Mouse (Mus musculus): ENCODE results near the gene Gbp6.
"Not testable (repeated sequence)": the region's sequence is repeated elsewhere in the genome, so short reads cannot be mapped to it uniquely, and the experiment has no call there.

Gene Gbp6

DNA sequence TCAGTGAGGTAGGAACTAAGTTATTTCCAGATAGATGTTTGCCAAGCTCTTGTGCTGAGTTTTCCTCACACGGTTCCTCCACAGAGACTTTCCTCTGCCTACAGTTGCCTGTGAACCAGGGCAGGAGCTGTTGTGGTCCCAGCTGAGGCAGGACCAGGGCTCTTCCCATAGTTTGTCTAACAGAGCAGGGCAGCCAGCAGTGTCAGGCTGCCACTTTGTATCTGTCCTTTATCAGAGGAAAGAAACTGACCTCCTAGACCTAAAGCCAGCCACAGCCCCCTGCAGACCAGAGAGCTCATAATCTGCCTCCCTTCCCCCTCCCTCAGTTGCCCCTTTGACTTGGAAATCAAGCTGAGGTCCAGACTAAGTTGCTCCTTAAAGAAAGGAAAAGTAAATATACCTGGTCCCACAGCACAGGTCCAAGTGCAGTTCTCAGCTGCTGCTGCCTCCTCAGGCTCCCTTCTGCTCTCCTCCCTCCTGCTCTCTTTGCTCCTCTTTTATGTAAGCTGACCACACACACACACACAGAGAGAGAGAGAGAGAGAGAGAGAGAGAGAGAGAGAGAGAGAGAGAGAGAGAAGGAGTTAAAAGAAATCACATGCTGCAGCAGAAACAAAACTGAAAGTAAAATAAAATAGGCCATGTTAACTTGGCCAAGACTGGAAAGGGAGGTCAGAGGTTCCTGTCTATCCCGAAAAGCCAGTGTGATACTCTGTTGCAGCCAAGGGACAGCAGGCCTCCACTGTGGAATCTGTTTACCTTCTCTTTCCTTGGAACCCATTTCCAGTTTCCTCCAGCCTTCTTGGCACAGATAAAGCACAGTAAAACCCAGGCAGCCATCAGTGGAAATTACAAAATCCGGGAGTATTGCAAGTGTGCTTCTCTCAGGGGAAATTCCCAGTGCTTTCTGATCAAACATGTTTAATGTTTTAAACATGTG is at the start of gene Gbp6, which contains the start of gene Gm43302:
Gene Gbp6, minus strand, starts transcription at position 473 of the 940 bp plus-strand sequence.
Gene Gm43302, minus strand, starts transcription at position 470 of the 940 bp plus-strand sequence.
- not testable (repeated sequence) for DNase-seq (ENCODE audit: low spot score in 2 of 2)

DNA sequence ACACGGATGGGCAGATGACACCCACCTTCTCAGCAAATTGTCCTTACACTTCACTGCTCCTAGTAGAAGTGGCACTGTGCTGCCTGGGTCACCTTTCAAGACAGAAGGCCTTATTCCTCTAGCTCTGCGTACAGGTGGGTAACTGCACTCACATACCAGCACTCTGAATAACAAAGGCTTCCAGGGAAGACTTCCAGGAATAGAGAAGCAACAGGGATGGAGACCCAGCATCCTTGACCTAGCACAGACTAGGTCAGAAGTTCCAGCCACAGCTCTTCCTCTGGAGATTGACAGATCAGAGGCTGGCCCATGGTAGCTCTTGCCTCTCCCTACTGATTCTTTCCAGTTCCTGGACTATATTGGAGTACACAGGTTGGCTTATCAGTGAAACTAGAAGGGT is 47.8 kb upstream of the Gbp6 start:
- no peak for DNase-seq (ENCODE audit: low spot score in 2 of 2)

DNA sequence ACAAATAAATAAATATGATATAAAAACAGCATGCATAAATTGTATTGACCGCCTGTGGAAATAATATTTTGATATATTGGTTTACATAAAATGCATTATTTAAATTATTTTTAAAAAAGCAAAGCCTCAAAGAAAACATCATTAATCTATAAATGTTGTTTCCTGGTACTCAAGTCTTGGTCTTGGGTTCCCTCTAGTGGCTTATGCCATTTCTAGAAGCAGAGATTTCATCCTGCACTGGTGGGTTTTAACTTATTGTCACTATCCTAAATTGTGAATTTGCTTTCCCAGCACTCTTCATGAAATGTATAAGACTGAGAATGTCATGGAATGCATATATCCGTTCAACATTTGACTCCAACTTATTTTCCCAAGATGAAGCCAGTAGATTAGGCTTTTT is 29.0 kb upstream of the Gbp6 start:
- DNase-seq (ENCODE audit: low spot score in 2 of 2) = no peak

DNA sequence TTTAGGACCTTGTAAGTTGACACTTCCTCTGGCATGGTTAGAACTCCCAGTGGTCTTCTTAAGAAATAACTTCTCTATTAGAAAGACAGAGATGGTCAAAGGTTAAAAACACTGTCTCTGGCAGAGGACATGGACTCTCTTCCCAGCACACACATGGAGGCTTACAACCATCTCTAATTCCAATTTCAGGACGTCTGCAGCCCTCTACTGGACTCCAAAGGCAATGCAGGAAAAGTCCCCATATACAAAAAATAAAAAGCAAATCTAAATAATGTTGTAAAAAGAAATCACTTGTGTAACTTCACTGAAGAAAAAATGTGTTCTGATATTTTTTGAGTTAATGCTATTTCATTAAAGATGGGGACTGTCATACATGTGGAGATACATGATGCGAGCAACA is 17.4 kb upstream of the Gbp6 start:
- no peak for DNase-seq (ENCODE audit: low spot score in 2 of 2)

DNA sequence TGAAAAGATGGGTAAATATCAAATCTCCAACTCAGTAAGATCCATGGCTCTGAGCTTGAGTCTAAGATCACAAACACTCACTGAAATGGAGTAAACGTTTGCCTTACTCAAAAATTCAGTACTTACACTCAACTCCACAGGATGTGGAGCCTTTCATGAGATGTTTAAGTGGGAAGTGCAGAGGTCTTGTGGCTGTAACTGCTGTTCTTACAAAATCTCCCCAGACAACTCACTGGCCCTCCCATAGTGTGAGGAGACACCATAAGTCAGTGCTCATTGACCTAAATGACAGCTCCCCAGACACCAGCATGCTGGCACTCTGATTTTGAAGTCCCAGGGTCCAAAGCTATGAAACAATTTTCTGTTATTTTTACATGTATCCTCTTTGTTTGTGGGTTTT is 15.7 kb upstream of the Gbp6 start:
- not testable (repeated sequence) for DNase-seq (ENCODE audit: low spot score in 2 of 2)

DNA sequence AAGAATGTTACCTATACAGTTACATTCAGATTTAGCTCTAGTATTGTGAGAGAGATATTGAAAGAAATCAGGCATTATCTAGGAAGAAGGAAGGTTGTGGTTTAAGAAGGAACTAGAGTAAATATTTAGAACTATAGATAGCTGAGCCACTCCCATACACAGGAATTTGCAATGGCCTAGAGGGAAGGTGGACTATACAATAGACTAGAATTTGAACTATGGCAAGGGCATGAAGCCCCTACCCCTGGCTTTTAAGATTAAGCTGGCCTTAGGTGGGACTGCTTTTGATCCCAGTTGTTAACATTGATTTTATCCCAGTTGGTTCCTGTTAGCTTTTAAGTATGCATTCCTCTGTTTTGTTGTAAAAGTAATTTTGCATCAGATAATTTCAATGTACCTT is 13.4 kb upstream of the Gbp6 start:
- not testable (repeated sequence) for DNase-seq (ENCODE audit: low spot score in 2 of 2)

DNA sequence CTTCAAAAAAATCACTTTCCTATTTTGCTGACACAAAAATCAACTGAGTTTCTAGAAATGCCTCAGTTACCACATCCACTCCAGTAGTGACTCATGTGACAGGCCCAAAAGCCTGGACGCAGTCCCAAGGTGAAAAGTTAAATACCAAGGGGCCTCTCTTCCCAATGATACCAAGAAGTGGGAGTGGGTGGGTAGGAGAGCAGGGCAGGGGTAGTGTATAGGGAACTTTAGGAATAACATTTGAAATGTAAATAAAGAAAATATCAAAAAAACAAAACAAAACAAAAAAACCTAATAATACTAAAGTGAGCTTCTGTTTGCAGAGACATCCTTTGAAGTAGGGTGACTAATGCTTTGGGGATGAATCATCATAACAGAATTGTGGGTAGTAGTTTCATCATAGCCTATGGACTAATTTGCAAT is 12.7 kb upstream of the Gbp6 start:
- no peak for DNase-seq (ENCODE audit: low spot score in 2 of 2)

DNA sequence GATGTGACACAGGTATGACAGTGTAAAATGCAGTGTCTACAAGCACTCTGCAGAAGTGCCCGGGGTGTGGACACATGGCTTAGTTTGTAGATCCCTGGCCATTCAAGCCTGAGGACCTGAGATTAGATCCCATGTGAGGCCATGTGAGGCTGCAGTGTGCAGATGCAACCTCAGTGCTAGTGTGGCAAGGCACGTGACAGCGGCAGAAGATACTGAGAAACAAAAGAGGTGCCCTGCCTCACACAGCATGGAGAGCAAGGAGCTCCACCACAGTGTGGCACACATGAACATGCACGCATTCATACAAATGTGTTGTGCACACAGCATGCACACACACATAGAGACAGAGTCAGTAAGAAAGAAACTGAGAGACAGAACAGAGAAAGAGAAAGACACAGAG is 12.2 kb upstream of the Gbp6 start:
- not testable (repeated sequence) for DNase-seq (ENCODE audit: low spot score in 2 of 2)

DNA sequence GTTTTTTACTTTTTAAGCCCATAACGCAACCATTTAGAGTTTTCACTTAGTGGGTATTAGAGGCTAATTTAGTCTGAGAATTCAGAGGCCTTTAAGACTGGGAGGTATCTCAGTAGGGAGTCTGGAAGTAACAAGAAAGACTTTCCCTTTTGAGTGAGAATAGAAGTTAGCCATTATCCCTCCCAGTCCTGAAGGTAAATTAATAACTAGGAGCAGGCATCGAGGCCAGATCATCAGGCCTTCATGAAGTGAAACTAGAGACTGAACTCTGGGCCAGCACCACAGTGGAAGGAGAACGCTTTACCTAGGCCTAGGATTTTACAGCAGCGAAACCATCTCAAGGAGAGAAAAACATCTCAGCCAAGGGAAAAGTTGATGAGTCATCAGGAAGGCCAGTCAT is 8.5 kb upstream of the Gbp6 start:
- DNase-seq (ENCODE audit: low spot score in 2 of 2) = no peak

DNA sequence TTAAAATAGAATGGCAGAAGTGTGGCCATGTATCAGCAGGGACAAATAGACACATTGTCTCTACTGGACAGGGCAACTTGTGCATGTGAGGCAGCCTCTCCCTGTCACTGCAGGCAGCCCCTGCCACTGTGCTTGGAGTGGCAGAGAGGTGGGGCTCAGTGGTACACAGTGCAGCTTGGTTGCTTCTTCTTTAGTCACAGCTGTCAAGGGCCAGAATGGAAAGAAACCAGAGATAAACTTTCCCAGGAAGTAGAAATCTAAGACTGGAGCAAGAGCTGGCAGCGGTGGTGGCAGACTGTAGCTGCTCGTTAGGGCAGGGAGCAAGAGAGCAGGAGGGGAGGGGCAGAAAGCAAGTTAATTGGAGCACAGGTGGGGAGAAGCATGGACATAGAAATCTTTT is 8.0 kb upstream of the Gbp6 start:
- DNase-seq (ENCODE audit: low spot score in 2 of 2) = no peak

DNA sequence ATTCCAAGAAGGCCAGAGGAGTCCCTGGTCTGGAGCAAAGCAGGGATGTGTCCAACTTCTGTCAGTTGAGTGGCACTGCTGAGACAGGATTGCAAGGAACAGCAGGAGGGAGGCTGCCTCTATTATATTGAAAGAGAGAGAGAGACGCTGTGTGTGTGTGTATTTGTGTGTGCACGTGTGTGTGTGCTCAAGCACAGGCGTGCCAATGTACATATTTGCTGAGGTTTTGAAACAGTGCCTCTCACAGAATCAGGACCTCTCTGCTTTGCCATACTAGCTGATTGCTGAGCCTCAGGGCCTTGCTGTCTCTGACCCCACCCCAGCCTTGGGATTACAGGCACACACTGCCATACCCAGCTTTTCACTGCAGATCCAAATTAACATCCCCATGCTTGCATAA is 2.2 kb upstream of the Gbp6 start:
- no peak for DNase-seq (ENCODE audit: low spot score in 2 of 2)

DNA sequence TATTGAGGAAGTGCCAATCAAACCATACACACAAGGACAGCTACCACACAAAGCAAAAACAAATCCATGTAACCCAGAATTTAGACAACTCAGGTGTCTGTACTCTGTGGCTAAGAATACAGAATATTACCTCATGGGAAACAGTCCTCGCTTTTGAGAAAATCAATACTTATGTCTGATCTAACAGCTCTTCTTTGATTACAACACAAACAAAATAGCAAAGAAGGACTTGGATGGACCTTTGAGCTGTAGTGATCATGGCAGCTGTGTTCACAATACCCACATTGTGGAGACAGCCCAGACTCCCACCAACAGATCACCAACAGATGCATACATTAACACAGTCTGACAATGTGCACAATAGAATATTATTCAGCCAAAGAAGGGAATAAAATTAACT is 1.0 kb downstream of the Gbp6 start:
- DNase-seq (ENCODE audit: low spot score in 2 of 2) = no peak

DNA sequence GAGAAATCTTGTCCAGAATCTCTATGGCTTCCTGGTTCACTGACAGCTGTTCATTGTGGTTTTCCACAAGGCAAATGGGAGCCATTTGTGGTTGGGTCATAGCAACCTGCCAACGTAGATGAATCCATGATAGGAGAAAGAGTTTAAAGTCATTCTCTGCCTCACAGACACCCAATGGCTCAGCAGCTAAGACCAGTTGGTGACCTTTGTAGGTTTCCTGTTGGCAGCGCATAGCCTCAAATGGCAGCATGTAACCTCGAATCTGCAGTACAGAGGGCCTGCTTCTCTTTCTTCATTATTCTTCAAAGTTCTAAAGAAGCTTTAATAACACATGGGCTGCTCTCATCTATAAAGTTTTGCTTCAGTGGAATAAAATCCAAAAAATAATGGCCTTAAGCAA is 2.6 kb downstream of the Gbp6 start:
- DNase-seq (ENCODE audit: low spot score in 2 of 2) = not testable (repeated sequence)

DNA sequence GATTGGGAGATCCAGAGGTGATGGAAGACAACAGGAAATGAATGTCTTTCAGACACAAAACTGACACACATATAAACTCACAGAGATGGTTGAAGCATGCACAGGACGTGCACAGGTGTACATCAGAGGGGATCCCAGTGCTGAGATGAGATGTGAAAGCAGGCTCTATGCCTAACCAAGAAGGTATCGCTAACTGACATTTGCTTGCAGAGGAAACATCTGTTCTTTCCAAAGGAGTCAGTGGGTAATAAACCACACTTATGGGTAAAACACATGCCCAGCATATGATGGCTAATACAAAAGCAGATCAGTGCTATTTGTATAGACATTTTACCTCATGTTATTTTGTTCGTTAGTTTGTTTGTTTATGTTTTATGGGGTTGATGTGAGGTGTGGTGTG is 32.8 kb downstream of the Gbp6 start:
- not testable (repeated sequence) for DNase-seq (ENCODE audit: low spot score in 2 of 2)

DNA sequence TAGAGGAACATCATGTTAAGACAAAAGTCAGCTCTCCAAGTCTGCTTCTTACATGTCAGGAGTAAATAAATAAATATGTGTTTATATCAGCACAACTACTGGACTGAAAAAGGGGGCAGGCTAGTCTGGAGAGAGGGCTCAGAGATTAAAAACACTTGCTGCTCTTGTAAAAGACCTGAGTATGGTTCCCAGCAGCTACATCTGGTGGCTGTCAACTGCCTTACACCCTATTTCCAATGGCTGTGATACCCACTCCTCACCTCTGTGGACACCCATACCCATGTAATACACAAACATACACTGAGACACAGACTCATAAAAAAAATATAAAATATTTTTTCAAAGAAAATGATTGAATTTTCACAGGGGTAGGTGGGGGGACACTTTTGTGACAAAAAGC is 41.0 kb downstream of the Gbp6 start:
- DNase-seq (ENCODE audit: low spot score in 2 of 2) = no peak

DNA sequence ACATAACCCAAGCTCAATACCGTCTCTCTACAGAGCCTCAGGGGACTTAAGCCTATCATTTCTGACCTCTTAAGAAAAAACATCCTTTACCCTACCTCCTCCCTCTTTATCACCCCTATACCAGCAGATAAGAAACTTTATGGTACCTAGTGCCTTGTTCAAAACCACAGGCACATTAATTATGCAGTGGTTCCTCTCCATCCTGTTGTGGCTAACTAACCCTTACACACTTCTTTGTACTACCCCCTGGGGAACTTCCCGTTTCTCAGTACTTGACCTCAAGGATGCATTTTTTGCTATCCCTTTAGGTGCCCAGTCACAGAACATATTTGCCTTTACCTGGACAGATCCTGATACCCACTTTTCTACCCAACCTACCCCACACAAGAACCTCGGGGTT is 48.8 kb downstream of the Gbp6 start:
- DNase-seq (ENCODE audit: low spot score in 2 of 2) = peak; percentile 3 to 51

DNA sequence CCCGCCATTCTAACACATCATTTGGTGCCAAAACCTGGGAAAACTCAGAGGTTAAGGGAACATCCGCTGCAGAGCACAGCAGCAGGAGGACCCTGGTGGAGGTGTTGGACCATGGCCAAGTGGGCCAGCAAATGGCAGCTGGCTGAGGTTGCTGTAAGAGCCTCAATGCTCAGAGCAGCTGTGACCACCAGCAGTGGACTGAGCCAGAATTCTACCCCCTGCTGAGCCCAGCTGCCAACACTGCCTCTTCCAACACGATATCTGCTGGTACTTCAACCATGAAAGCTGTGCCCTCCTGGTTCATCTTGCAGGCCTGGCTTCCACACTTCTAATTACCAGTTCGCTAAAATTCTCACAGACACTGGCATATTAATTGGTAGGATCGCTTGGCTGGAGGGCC is 52.5 kb downstream of the Gbp6 start:
- DNase-seq (ENCODE audit: low spot score in 2 of 2) = not testable (repeated sequence)

DNA sequence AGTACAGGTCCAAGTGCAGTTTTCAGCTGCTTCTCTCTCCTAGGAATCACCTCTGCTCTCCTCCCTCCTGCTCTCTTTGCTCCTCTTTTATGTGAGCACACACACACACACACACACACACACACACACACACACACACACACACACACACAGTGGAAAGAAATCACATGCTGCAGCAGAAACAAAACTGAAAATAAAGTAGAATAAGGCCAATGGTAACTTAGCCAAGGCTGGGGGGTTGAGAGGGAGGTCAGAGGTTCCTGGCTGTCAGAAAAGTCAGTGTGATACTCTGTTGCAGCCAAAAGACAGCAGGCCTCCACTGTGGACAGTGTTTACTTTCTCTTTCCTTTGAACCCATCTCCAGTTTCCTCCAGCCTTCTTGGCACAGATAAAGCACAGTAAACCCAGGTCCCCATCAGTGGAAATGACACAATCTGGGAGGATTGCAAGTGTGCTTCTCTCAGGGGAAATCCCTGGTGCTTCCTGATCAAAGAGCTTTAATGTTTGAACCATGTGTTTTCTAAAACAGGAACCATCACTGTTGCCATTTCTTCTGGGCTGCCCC is 53.9 kb downstream of the Gbp6 start, which contains the start of gene Gbp10:
Gene Gbp10, minus strand, starts transcription at position 51 of the 565 bp plus-strand sequence.
- peak; percentile 17 to 37 for DNase-seq (ENCODE audit: low spot score in 2 of 2)

DNA sequence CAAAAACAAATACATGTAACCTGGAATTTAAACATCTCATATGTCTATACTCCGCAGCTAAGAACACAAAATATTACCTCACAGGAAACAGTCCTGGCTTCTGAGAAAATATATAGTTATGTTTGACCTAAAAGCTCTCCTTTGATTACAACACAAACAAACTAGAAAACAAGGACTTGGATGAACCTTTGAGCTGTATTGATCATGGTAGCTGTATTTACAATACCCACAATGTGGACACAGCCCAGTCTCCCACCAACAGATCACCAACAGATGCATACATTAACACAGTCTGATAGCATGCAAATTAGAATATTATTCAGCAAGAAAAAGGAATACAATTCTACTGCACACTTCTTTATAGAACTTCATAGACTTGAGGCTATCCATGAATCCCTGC is 55.1 kb downstream of the Gbp6 start:
- DNase-seq (ENCODE audit: low spot score in 2 of 2) = not testable (repeated sequence)

DNA sequence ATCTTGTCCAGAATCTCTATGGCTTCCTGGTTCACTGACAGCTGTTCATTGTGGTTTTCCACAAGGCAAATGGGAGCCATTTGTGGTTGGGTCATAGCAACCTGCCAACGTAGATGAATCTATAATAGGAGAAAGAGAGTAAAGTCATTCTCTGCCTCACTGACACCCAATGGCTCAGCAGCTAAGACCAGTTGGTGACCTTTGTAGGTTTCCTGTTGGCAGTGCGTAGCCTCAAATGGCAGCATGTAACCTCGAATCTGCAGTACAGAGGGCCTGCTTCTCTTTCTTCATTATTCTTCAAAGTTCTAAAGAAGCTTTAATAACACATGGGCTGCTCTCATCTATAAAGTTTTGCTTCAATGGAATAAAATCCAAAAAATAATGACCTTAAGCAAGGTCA is 57.5 kb downstream of the Gbp6 start:
- DNase-seq (ENCODE audit: low spot score in 2 of 2) = not testable (repeated sequence)

Data from natural killer cell, adult 2 months (primary cell).